Mouse (Mus musculus) lung, embryonic 16.5 days (tissue): ENCODE results near the gene Ubl7. TPM values are rescaled to one million over a fixed set of nuclear protein-coding genes. Genes with fewer than 3 reads are reported as not detected.

Source experiments
- ATAC-seq: fragments of 200-750 bp; cut with Nextera tagmentation; 2 replicates; pipeline ENCODE4 v1.8.0; 2017; ENCODE audit warnings: low read depth, mild to moderate bottlenecking, moderate library complexity
- H3K27ac ChIP-seq: fragments of 300-500 bp; sonication (generic); 2 replicates; pipeline ENCODE4 v1.5.1; 2014; ENCODE audit warnings: mild to moderate bottlenecking, control low read depth, low read length
- H3K27me3 ChIP-seq: fragments of 300-500 bp; sonication (generic); 2 replicates; pipeline ENCODE4 v1.6.1; 2014; ENCODE audit warnings: low read depth, low read length, mixed read lengths; ENCODE audit not compliant: control insufficient read depth, insufficient read depth
- H3K36me3 ChIP-seq: fragments of 300-500 bp; sonication (generic); 2 replicates; pipeline ENCODE4 v1.6.1; 2014; ENCODE audit warnings: low read length; ENCODE audit not compliant: control insufficient read depth, insufficient read depth
- H3K4me1 ChIP-seq: fragments of 300-500 bp; sonication (generic); replicated peaks from 2 replicates; pipeline ENCODE4 v1.6.1; 2014; ENCODE audit warnings: low read length, mixed read lengths; ENCODE audit not compliant: control insufficient read depth, insufficient read depth
- H3K4me2 ChIP-seq: fragments of 300-500 bp; sonication (generic); 2 replicates; pipeline ENCODE4 v1.6.1; 2014; ENCODE audit warnings: low read depth, low read length, control low read depth
- H3K4me3 ChIP-seq: fragments of 300-500 bp; sonication (generic); 2 replicates; pipeline ENCODE4 v1.5.1; 2014; ENCODE audit warnings: mild to moderate bottlenecking, low read length, control low read depth
- H3K9ac ChIP-seq: fragments of 300-500 bp; sonication (generic); 2 replicates; pipeline ENCODE4 v1.6.1; 2014; ENCODE audit warnings: low read length, control low read depth
- H3K9me3 ChIP-seq: fragments of 300-500 bp; sonication (generic); 2 replicates; pipeline ENCODE4 v1.6.1; 2016; ENCODE audit warnings: low read length; ENCODE audit not compliant: control insufficient read depth
- WGBS: fragments of 180-500 bp; shearing (Covaris S2); extraction: QIAGEN DNeasy Blood & Tissue Kit; methylation state at CpG from one replicate; pipeline ENCODE4 v1.1.7; 2014; 5-methylcytosine and 5-hydroxymethylcytosine counted together
- polyA plus RNA-seq: library from polyadenylated mRNA; unstranded; fragments of >200 nt; fragmentation: Nextera tagmentation; extraction: Ambion mirVana; gene quantifications from 2 replicates; pipeline ENCODE4 v1.2.1, GENCODE M21; 2015

Gene Ubl7
- polyA plus RNA-seq, 1 experiment from 2014 or later: 112 TPM

DNA sequence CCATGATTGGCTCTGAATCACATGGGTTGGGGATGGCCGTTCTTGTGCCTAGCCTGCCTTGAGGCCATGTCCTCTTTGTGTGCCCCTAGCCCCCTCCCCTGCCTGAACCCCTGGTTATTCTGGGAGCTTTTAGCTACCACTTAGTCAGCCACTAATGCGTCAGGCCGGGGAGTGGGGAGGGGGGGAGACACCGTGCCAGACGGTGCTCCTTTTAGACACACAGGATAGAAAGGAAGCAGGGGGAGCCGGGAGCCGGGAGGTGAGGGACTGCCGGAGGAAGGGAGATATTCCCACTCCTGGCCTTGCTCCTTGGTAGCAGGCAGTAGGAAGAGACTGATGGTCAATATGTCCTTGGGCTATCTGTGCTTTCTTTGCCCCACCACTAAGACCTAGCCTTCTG, 39.1 kb downstream of the Ubl7 start:
- H3K9ac ChIP-seq: no peak overlapping the region
- ATAC-seq: no peak

DNA sequence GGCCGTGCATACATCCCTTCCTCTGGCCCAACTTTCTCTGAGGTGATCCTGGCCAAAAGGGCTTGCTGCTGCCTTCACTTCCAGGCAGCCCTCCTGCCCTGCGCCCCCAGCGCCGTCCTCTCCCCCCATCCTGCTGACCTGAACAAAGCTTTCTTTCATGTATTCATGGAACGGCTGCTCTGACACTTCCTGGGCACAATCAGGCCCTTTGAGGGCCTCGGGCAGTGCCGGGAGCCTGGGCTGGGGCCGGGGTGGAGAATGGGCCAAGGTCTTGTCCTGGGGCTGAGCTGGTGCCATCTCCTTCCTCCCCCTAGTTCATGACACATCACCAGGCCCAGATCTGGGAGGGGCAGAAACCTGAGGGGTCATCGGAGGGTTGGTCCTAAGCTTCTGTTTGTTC, 39.7 kb downstream of the Ubl7 start:
- no peak overlapping the region for H3K4me2 ChIP-seq
- H3K9me3 ChIP-seq: no peaks in the 10 kb centered on the region
- no peak overlapping the region for H3K9ac ChIP-seq
- H3K36me3 ChIP-seq: no peaks in the 10 kb centered on the region
- H3K27me3 ChIP-seq: no peaks in the 10 kb centered on the region
- 44% methylated on average over 9 of the region's 9 CpGs for WGBS
- no peak overlapping the region for H3K27ac ChIP-seq
- no peak for ATAC-seq
- peaks cover 9% of the 10 kb centered on the region for H3K4me1 ChIP-seq
- no peak overlapping the region for H3K4me3 ChIP-seq

More for the DNA sequence above, 39.1 kb downstream of the Ubl7 start:
- Histone ChIP-seq H3K4me3 (no peak overlapping the region), H3K36me3 (no peaks in the 10 kb centered on the region), H3K27ac (no peak overlapping the region), H3K9me3 (no peaks in the 10 kb centered on the region), H3K4me2 (no peak overlapping the region), H3K4me1 (peaks cover 9% of the 10 kb centered on the region), H3K27me3 (no peaks in the 10 kb centered on the region)
- 28% methylated on average over 8 of the region's 8 CpGs for WGBS

DNA sequence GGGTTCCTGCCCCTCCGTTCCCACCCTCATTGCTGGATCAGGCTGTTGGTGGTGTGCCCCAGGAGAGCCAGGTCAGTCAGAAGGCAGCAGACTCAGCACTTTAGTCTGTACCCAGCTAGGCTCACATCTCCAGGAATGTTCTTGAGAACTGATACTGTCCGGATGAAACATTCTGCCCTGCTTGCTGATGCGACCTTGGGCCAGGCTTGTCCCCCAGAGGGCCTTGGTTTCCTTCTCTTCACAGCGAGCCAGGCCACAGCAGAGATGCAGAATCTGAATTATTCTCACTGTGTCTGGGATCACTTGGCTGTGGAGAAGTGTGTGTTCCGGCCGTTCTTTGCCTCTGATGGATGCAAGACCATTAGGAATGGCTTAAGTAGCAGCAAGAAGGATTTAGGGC, 41.2 kb downstream of the Ubl7 start:
- H3K27me3 ChIP-seq: no peaks in the 10 kb centered on the region
- no peak overlapping the region for H3K27ac ChIP-seq
- peaks cover 9% of the 10 kb centered on the region for H3K4me1 ChIP-seq
- ATAC-seq: no peak
- no peaks in the 10 kb centered on the region for H3K36me3 ChIP-seq
- H3K9ac ChIP-seq: no peak overlapping the region
- WGBS: 63% methylated on average over 6 of the region's 6 CpGs
- H3K4me3 ChIP-seq: no peak overlapping the region
- no peak overlapping the region for H3K4me2 ChIP-seq
- no peaks in the 10 kb centered on the region for H3K9me3 ChIP-seq

DNA sequence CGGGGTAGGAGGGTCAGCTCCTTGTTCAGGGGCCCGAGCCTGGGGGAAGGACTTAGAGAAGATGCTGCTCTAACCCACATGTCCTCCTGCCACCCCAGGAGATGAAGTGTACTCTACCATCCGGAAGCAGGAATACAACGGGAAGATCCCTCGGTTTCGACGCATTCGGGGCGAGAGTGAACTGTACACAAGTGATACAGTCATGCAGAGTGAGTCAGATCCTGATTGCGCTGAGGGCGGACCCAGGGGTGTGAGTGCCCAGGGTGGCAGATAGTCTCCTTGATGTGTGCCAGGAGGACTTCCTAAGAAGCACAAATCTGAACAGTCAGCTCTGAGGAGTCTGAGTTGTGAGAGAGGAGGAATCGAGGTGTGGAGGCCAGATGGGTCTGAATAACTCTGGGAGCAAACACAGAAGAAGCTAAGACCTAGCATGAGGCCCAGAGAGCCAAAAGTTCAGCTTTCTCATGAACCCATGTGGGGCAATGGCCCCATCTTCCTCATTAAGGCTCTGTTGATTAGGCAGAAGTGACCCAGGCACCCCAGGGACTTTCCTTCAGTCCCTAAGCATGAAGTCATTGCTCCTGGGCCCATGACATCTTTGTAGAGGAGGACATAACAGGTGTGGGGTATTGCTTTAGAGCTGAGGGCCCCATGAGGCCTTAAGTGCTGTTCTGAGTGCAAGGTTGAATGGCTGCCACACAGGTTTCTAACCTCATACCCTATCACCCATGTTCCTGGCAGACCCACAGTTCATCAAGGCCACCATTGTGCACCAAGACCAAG, 44.4 kb downstream of the Ubl7 start:
- Histone ChIP-seq H3K36me3 (no peaks in the 10 kb centered on the region), H3K27ac (no peak overlapping the region), H3K4me1 (peaks cover 4% of the 10 kb centered on the region), H3K9ac (no peak overlapping the region), H3K27me3 (no peaks in the 10 kb centered on the region), H3K4me2 (no peak overlapping the region), H3K4me3 (no peak overlapping the region), H3K9me3 (no peaks in the 10 kb centered on the region)
- ATAC-seq: no peak
- 79% methylated on average over 12 of the region's 12 CpGs for WGBS

DNA sequence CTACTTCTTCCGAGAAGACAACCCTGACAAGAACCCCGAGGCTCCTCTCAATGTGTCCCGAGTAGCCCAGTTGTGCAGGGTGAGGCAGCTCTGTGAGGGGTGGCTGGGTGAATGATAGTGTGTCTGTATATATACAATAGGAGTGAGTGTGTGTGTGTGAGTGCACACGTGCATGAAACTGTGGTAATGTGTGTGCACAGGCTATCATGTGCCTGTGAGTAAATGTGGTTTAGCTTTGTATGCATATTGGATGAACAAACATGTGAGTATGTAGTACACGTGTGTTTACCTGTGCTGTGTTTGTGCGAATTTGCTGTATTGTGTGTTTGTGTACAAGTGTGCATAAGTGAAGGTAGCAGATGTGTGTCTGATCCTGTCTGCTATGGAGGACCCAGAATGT, 45.0 kb downstream of the Ubl7 start:
- Histone ChIP-seq H3K9me3 (no peaks in the 10 kb centered on the region), H3K4me2 (no peak overlapping the region), H3K4me1 (no peaks in the 10 kb centered on the region; the same call in 1 of the 2 replicates), H3K4me3 (no peak overlapping the region), H3K27me3 (no peaks in the 10 kb centered on the region), H3K9ac (no peak overlapping the region), H3K27ac (no peak overlapping the region), H3K36me3 (no peaks in the 10 kb centered on the region)
- ATAC-seq: no peak
- WGBS: 78% methylated on average over 6 of the region's 6 CpGs

DNA sequence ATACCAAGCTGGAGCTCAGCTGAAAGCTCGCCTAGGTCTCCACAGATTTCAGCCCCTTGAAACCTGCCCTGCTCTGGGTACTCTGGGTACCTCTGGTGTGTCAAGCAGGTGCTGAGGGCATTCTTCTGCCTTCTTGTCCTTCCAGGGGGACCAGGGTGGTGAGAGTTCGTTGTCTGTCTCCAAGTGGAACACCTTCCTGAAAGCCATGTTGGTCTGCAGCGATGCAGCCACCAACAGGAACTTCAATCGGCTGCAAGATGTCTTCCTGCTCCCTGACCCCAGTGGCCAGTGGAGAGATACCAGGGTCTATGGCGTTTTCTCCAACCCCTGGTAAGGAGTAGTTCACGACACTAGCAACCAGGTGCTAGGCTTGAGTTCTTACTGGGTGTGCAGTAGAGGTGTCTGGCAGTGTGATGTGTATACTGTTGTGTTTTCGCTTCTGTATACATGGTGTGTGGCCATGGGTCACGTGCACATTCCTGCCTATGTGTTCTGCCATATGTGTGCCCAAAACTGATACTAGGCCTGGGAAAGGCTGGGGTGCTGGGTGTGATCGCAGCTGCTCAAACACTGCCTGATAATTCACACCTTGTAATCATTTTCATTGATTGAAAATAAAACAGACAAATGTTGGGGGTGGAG, 45.5 kb downstream of the Ubl7 start:
- Histone ChIP-seq H3K4me3 (no peak overlapping the region), H3K9me3 (no peaks in the 10 kb centered on the region), H3K4me2 (no peak overlapping the region), H3K4me1 (no peaks in the 10 kb centered on the region; the same call in 1 of the 2 replicates), H3K9ac (no peak overlapping the region), H3K36me3 (no peaks in the 10 kb centered on the region), H3K27me3 (no peaks in the 10 kb centered on the region), H3K27ac (no peak overlapping the region)
- WGBS: 70% methylated on average over 9 of the region's 9 CpGs
- ATAC-seq: no peak

DNA sequence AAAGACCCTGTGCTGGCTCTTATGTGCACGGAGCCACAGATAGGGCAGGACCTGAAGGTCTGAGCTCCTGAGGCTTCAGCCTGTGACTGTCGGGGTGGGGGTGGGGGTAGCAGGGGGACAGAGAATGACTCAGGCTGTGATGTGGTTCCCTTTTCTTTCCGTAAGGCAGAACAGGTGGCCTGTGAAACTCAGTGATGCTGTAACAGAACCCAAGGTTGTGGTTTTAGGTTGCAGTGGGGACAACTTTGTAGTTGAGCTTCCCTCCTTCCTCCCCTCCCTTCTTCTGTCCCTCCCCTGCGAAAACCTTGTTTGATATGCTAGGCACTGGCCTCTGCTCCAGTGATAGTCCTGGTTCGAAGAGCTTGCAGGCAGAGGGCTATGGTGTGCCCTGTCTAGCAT, 46.1 kb downstream of the Ubl7 start:
- ATAC-seq: no peak
- Histone ChIP-seq H3K4me1 (no peaks in the 10 kb centered on the region), H3K27me3 (no peaks in the 10 kb centered on the region), H3K36me3 (no peaks in the 10 kb centered on the region), H3K4me3 (no peak overlapping the region), H3K9ac (no peak overlapping the region), H3K27ac (no peak overlapping the region), H3K9me3 (no peaks in the 10 kb centered on the region), H3K4me2 (no peak overlapping the region)
- 68% methylated on average over 5 of the region's 5 CpGs for WGBS

DNA sequence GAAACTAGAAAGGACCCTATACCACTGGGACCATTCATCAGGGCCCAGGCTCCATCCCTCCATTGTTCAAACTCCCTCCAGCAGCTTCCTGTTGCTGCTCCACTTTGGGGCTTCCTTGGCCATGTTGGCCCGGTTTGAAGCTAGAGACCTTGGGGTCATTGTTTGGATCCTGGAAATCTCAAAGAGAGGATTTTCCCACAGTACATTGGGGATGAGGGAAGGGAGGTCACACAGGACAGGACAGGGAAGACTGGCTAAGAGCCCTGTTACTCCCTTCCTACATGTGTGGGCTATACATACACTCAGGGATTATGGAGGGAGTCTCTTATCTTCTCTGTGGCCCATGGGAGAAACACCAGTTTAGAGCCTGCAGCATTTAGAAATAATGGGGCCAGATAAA, 47.8 kb downstream of the Ubl7 start:
- 79% methylated on average over 1 of the region's 1 CpGs for WGBS
- Histone ChIP-seq H3K27me3 (no peaks in the 10 kb centered on the region), H3K4me3 (no peak overlapping the region), H3K9me3 (no peaks in the 10 kb centered on the region), H3K36me3 (no peaks in the 10 kb centered on the region), H3K9ac (no peak overlapping the region), H3K27ac (peak overlapping the region; percentile 30; the same call in 1 of the 2 replicates), H3K4me2 (no peak overlapping the region), H3K4me1 (peaks cover 5% of the 10 kb centered on the region; the same call in 1 of the 2 replicates)
- no peak; the same call in 1 of the 2 replicates for ATAC-seq

DNA sequence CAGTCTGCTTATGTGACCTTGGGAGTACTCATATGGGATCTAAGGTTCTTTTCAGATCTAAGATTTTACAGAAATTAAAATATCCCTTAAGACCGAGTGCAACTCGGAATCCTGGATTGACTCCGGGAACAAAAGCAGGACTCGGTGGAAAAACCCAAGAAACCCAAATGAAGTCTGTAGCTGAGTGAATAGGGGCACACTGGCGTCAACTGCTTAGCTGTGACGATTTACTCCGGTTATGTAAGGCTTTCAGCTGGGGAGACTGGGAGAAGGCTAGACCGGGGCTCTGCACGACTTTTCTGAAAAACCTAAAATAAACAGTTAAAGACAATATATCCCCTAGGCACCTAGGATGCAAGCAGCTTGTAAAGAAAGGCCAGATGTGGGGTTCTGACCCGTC, 48.6 kb downstream of the Ubl7 start:
- 47% methylated on average over 10 of the region's 10 CpGs for WGBS
- Histone ChIP-seq H3K36me3 (no peaks in the 10 kb centered on the region), H3K9ac (no peak overlapping the region), H3K27me3 (no peaks in the 10 kb centered on the region), H3K4me3 (no peak overlapping the region), H3K4me1 (peaks cover 5% of the 10 kb centered on the region; the same call in 1 of the 2 replicates), H3K9me3 (no peaks in the 10 kb centered on the region), H3K4me2 (no peak overlapping the region), H3K27ac (no peak overlapping the region)
- ATAC-seq: no peak
